Mouse (Mus musculus): ENCODE measurements around the gene Pcmt1.

Gene Pcmt1

GRCm38 (mm10) chr10:7680731-7681301 is at the start of gene Pcmt1, which contains the start of gene Lats1:
Pcmt1 (minus strand) TSS chr10:7681136.
Lats1 (plus strand) TSS chr10:7681214.
- in situ Hi-C loops (cut with MseI, MboI), result no loop called here

GRCm38 (mm10) chr10:7727011-7727410 is 46.1 kb upstream of the Pcmt1 start:
- in situ Hi-C loops (cut with MseI, MboI), result no loop called here

DNA sequence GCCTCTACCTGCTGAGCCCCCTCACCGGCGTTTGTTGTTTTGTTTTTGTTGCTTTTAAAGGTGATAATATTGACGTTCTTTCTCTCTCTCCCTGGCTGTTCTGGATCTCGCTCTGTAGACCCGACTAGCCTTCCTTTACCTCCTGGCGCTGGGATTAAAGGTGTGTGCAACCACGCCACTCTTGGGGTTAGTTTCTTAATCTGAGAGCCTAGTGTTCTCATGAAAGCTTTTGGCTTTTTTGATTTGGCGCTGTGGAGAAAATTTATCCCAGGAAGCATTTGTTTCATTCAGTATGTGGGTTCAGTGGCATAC is 45.5 kb upstream of the Pcmt1 start:
- in situ Hi-C loops (cut with MseI, MboI), result no loop called here

GRCm38 (mm10) chr10:7725751-7726500 is 45.0 kb upstream of the Pcmt1 start, which contains the start of gene Katna1:
Katna1 (plus strand) TSS chr10:7726000.
- in situ Hi-C loops (cut with MseI, MboI), result no loop called here

GRCm38 (mm10) chr10:7715056-7715455 is 34.1 kb upstream of the Pcmt1 start:
- in situ Hi-C loops (cut with MseI, MboI), result no loop called here

GRCm38 (mm10) chr10:7712506-7712905 is 31.6 kb upstream of the Pcmt1 start:
- in situ Hi-C loops (cut with MseI, MboI), result no loop called here

DNA sequence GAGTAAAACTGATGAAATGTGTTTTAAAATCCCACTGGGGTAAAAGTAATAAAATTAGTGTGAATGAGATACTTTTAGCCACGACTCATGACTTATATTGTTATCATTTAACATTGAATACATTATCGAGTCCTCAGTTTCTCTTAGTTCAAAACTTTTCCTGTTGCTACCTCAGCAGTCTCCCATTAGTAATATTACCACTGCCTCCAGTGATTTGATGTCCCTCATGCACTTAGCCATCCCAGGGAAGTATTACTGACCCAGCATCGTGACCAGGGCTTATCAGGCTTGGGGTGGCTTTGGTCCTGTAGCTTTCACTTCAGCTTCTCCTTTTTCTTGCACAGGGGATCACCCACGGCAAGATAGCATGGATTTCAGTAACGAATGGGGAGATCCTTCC is 29.2 kb upstream of the Pcmt1 start:
- in situ Hi-C loops (cut with MseI, MboI), result no loop called here

DNA sequence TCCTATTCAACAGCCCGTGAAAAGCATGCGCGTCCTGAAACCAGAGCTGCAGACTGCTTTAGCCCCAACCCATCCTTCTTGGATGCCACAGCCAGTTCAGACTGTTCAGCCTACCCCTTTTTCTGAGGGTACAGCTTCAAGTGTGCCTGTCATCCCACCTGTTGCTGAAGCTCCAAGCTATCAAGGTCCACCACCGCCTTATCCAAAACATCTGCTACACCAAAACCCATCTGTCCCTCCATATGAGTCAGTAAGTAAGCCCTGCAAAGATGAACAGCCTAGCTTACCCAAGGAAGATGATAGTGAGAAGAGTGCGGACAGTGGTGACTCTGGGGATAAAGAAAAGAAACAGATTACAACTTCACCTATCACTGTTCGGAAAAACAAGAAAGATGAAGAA is 21.6 kb upstream of the Pcmt1 start:
- in situ Hi-C loops (cut with MseI, MboI), result no loop called here

- in situ Hi-C loops (cut with MseI, MboI), result no loop called here
These were observed 19.2 kb upstream of the Pcmt1 start for GRCm38 (mm10) chr10:7700120-7700519.

DNA sequence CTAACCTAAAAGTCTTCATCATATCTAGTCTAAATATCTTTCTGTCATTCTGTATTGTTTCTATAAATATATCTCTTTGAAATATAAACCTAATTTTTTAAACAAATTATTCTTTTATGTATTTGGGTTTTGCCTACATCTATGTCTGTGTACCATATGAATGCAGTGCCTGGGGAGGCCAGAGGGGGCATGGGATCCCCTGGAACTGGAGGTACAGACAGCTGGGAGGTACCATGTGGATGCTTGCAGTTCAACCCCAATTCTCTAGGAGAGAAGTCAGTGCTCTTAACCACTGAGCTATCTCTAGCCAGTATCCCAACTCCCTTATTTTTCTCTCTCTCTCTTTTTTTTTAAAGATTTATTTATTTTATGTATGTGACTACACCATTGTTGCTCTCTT is 14.3 kb upstream of the Pcmt1 start:
- in situ Hi-C loops (cut with MseI, MboI), result no loop called here

DNA sequence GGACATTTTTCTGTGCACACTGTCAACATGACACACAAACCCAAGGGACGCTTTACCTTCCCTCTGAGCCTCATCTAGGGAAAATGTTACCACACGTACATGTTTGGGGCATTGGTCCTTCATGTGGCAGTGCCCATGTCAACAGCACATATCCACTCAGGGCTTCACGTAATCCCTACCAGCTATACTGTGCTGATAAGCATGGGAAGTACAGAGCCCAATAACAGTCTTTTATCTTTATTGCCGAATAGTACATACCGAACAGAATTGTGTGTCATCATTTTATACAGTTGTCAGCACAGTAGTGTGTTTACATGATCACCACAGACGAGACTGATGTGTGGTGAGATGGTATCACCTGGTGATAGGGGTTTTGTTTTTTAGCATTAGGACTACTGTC is 6.0 kb upstream of the Pcmt1 start:
- in situ Hi-C loops (cut with MseI, MboI), result no loop called here

DNA sequence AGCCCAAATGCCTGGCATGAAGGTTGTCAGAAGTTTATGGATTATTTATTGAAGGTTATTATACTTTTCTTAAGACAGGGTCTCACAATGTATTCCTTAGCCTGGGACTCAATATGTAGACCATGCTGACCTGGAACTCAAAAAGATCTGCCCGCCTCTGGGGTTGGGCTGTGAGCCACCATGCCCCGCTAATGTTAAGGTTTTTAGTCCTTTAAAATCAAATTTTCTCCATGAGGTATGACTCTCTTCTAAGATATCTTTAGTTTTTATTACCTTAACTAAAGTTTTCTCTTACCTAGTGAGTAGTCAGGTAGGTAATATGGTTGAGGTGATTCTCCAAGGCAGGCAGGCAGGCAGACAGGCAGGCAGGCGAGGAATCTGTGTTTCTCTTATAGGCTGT is 1.3 kb upstream of the Pcmt1 start:
- in situ Hi-C loops (cut with MseI, MboI), result no loop called here

- in situ Hi-C loops (cut with MseI, MboI), result no loop called here
These were observed 548 bp upstream of the Pcmt1 start for GRCm38 (mm10) chr10:7681343-7682025.

- in situ Hi-C loops (cut with MseI, MboI), result no loop called here
These were observed 7.3 kb downstream of the Pcmt1 start for GRCm38 (mm10) chr10:7673673-7674072.

DNA sequence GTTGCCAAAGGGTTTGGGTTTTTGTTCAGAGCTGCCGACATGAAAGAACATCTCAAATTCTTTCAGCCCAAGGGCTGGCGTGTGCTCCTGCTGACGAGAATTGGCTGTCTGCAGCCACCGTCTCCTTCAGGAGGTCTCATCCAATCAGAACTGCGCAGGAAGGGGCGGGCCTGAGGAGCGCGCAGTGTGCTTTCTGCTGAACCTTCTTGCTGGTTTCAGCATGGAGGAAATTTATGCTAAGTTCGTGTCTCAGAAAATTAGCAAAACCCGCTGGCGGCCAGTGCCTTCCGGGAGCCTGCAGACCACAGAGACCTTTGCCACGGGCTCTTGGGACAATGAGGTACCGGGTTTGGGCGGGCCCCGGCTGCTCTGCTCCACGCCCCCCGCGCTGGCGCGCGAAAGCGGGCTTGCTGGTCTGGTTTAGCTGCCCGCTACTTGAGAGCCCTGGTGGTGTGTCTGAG is 13.6 kb downstream of the Pcmt1 start, which contains the start of gene Nup43:
TSS of gene Nup43 (plus strand) at position 162 of the 461 bp plus-strand sequence.
- in situ Hi-C loops (cut with MseI, MboI), result no loop called here

GRCm38 (mm10) chr10:7664889-7665288 is 16.0 kb downstream of the Pcmt1 start:
- in situ Hi-C loops (cut with MseI, MboI), result no loop called here

GRCm38 (mm10) chr10:7664027-7664526 is 16.9 kb downstream of the Pcmt1 start:
- in situ Hi-C loops (cut with MseI, MboI), result no loop called here

GRCm38 (mm10) chr10:7663159-7664026 is 17.5 kb downstream of the Pcmt1 start:
- in situ Hi-C loops (cut with MseI, MboI), result no loop called here

GRCm38 (mm10) chr10:7662471-7663141 is 18.3 kb downstream of the Pcmt1 start:
- in situ Hi-C loops (cut with MseI, MboI), result no loop called here

GRCm38 (mm10) chr10:7651057-7651456 is 29.9 kb downstream of the Pcmt1 start:
- in situ Hi-C loops (cut with MseI, MboI), result no loop called here

DNA sequence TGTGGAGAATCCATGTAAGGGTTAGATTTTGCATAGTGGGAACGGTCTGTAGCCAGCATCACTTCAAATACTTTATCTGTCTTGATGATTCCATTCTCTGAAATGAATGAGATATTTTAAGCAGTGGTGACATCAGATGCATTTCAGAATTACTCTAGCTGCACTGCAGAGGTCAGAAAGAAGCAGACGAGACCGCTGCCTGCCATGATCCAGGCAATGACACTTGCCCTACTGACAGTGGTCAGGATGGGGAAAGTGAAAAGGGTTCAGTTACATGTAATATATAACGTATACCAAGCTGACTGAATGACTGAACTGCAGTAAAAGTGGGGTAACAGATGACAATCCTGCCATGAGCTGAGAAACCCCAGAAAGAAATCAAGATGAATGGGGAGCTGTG is 31.9 kb downstream of the Pcmt1 start:
- in situ Hi-C loops (cut with MseI, MboI), result no loop called here
